Mouse (Mus musculus): ENCODE results near the gene Dync1li1. TPM values are rescaled to one million over a fixed set of nuclear protein-coding genes. Genes with fewer than 3 reads are reported as not detected.
A peak's percentile ranks its signal among the peaks of the same experiment; 100 is the strongest.
"Not testable (repeated sequence)": the region's sequence is repeated elsewhere in the genome, so short reads cannot be mapped to it uniquely, and the experiment has no call there.

Dync1li1 gene
- total RNA-seq, 2 experiments from 2014 or later = 44.3 to 46.6 TPM

GRCm38 (mm10) chr9:114727315-114727714 lies 38.7 kb downstream of the Dync1li1 start:
- peak in 1 of 2 experiments; percentile 37 for DNase-seq (ENCODE audit: low spot score in 2 of 2)

GRCm38 (mm10) chr9:114728432-114728831 lies 39.8 kb downstream of the Dync1li1 start:
- DNase-seq (ENCODE audit: low spot score in 2 of 2) = not testable (repeated sequence)

- DNase-seq (ENCODE audit: low spot score in 2 of 2) = no peak
Measured at GRCm38 (mm10) chr9:114729911-114730805, 41.6 kb downstream of the Dync1li1 start.

GRCm38 (mm10) chr9:114731011-114731755 lies 42.6 kb downstream of the Dync1li1 start, which contains the start of gene Cmtm6:
TSS of gene Cmtm6 (plus strand) at chr9:114731116.
- peak; percentile 95 to 98 for DNase-seq (ENCODE audit: low spot score in 2 of 2)

- DNase-seq (ENCODE audit: low spot score in 2 of 2) = no peak
Measured at GRCm38 (mm10) chr9:114731871-114732682, 43.5 kb downstream of the Dync1li1 start.

- no peak for DNase-seq (ENCODE audit: low spot score in 2 of 2)
Measured at GRCm38 (mm10) chr9:114733238-114733637, 44.6 kb downstream of the Dync1li1 start.

- no peak for DNase-seq (ENCODE audit: low spot score in 2 of 2)
Measured at GRCm38 (mm10) chr9:114736442-114736841, 47.9 kb downstream of the Dync1li1 start.

- no peak for DNase-seq (ENCODE audit: low spot score in 2 of 2)
Measured at GRCm38 (mm10) chr9:114740336-114740735, 51.7 kb downstream of the Dync1li1 start.

- no peak for DNase-seq (ENCODE audit: low spot score in 2 of 2)
Measured at GRCm38 (mm10) chr9:114742731-114743130, 54.1 kb downstream of the Dync1li1 start.

- DNase-seq (ENCODE audit: low spot score in 2 of 2) = no peak
Measured at GRCm38 (mm10) chr9:114745163-114745562, 56.6 kb downstream of the Dync1li1 start.

- no peak for DNase-seq (ENCODE audit: low spot score in 2 of 2)
Measured at GRCm38 (mm10) chr9:114745654-114746053, 57.1 kb downstream of the Dync1li1 start.

GRCm38 (mm10) chr9:114747012-114747411 lies 58.4 kb downstream of the Dync1li1 start:
- DNase-seq (ENCODE audit: low spot score in 2 of 2) = no peak

GRCm38 (mm10) chr9:114747466-114747865 lies 58.9 kb downstream of the Dync1li1 start:
- no peak for DNase-seq (ENCODE audit: low spot score in 2 of 2)

GRCm38 (mm10) chr9:114751582-114751981 lies 63.0 kb downstream of the Dync1li1 start:
- no peak for DNase-seq (ENCODE audit: low spot score in 2 of 2)

GRCm38 (mm10) chr9:114752311-114752710 lies 63.7 kb downstream of the Dync1li1 start:
- no peak for DNase-seq (ENCODE audit: low spot score in 2 of 2)

- peak; percentile 88 to 92 for DNase-seq (ENCODE audit: low spot score in 2 of 2)
Measured at GRCm38 (mm10) chr9:114752863-114753484, 64.4 kb downstream of the Dync1li1 start.

GRCm38 (mm10) chr9:114758272-114758671 lies 69.7 kb downstream of the Dync1li1 start:
- DNase-seq (ENCODE audit: low spot score in 2 of 2) = no peak

- no peak for DNase-seq (ENCODE audit: low spot score in 2 of 2)
Measured at GRCm38 (mm10) chr9:114758801-114759200, 70.2 kb downstream of the Dync1li1 start.

- no peak for DNase-seq (ENCODE audit: low spot score in 2 of 2)
Measured at GRCm38 (mm10) chr9:114759886-114760285, 71.3 kb downstream of the Dync1li1 start.

- DNase-seq (ENCODE audit: low spot score in 2 of 2) = no peak
Measured at GRCm38 (mm10) chr9:114760353-114760752, 71.8 kb downstream of the Dync1li1 start.

- no peak for DNase-seq (ENCODE audit: low spot score in 2 of 2)
Measured at GRCm38 (mm10) chr9:114761848-114762247, 73.3 kb downstream of the Dync1li1 start.
